Mouse (Mus musculus): ENCODE data around the gene Ankrd6. TPM values are rescaled to one million over a fixed set of nuclear protein-coding genes. Genes with fewer than 3 reads are reported as not detected.
A peak's percentile ranks its signal among the peaks of the same experiment; 100 is the strongest.

Ankrd6 gene
- total and polyA plus RNA-seq, 2 experiments from 2014 or later, result 2.3 to 20.0 TPM

- no peaks in the 10 kb centered on the region for H3K36me3 ChIP-seq (replicated peaks; ENCODE audit: control insufficient read depth, insufficient read depth, low read length)
- H3K9me3 ChIP-seq (replicated peaks; ENCODE audit: control insufficient read depth, low read length), result no peaks in the 10 kb centered on the region
- peak overlapping the region; percentile 18; the same call in 1 of the 2 replicates for H3K4me2 ChIP-seq (ENCODE audit: low read depth, low read length)
- peaks cover 11% of the 10 kb centered on the region for H3K27me3 ChIP-seq (ENCODE audit: control insufficient read depth, insufficient read depth, low read length)
- 19% methylated on average over 4 of the region's 4 CpGs for WGBS
- peaks cover 12% of the 10 kb centered on the region; the same call in 1 of the 2 replicates for H3K4me1 ChIP-seq (ENCODE audit: control insufficient read depth, insufficient read depth)
- no peak for TF ChIP-seq EP300 (IDR thresholded peaks at IDR 0.05; ENCODE audit: low read depth)
- TF ChIP-seq CTCF (IDR thresholded peaks at IDR 0.05; ENCODE audit: low read depth), result no peak
- peak; percentile 40; the same call in 1 of the 2 replicates for ATAC-seq (ENCODE audit: insufficient read depth, low read depth)
- H3K27ac ChIP-seq (ENCODE audit: low read depth), result no peak overlapping the region
- no peak overlapping the region for H3K9ac ChIP-seq (replicated peaks; ENCODE audit: low read depth, low read length)
- H3K4me3 ChIP-seq (ENCODE audit: low read depth, low read length), result no peak overlapping the region
- peak; percentile 46 for DNase-seq (ENCODE audit: low spot score)
Measured at GRCm38 (mm10) chr4:32947631-32948030, 3.0 kb downstream of the Ankrd6 start.

- no peak overlapping the region for H3K27ac ChIP-seq (ENCODE audit: low read depth)
- no peak overlapping the region for H3K4me3 ChIP-seq (ENCODE audit: low read depth, low read length)
- H3K9me3 ChIP-seq (replicated peaks; ENCODE audit: control insufficient read depth, low read length), result no peaks in the 10 kb centered on the region
- H3K4me2 ChIP-seq (ENCODE audit: low read depth, low read length), result no peak overlapping the region
- no peaks in the 10 kb centered on the region for H3K27me3 ChIP-seq (ENCODE audit: control insufficient read depth, insufficient read depth, low read length)
- no peaks in the 10 kb centered on the region for H3K36me3 ChIP-seq (replicated peaks; ENCODE audit: control insufficient read depth, insufficient read depth, low read length)
- DNase-seq (ENCODE audit: low spot score), result no peak
- 74% methylated on average over 4 of the region's 4 CpGs for WGBS
- peaks cover 10% of the 10 kb centered on the region for H3K4me1 ChIP-seq (ENCODE audit: control insufficient read depth, insufficient read depth)
- ATAC-seq (ENCODE audit: insufficient read depth, low read depth), result no peak
- TF ChIP-seq CTCF (IDR thresholded peaks at IDR 0.05; ENCODE audit: low read depth) (no peak), EP300 (IDR thresholded peaks at IDR 0.05; ENCODE audit: low read depth) (no peak)
- H3K9ac ChIP-seq (replicated peaks; ENCODE audit: low read depth, low read length), result no peak overlapping the region
Measured at GRCm38 (mm10) chr4:32940984-32941383, 9.7 kb downstream of the Ankrd6 start.

DNA sequence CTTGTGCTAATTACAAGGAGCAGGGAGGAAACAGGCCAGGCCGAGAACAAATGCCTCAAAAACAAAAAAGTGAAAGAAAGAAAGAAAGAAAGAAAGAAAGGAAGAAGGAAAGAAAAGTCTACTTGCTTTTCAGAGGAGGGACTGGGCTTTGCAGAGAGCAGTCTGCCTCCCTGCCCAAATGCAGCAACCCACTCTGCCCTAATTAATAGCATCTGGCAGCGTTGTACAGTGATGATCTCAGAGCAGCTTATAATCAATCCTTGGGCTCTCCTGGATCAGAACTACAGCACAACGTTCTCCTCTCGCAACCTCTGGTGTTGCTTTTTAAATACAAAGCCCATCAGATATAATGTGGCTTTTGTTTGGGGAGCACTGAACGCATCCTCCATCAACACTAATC, 10.7 kb downstream of the Ankrd6 start:
- TF ChIP-seq EP300 (IDR thresholded peaks at IDR 0.05; ENCODE audit: low read depth), result no peak
- TF ChIP-seq CTCF (IDR thresholded peaks at IDR 0.05; ENCODE audit: low read depth), result no peak
- no peak overlapping the region for H3K4me2 ChIP-seq (ENCODE audit: low read depth, low read length)
- WGBS, result 80% methylated on average over 5 of the region's 5 CpGs
- H3K36me3 ChIP-seq (replicated peaks; ENCODE audit: control insufficient read depth, insufficient read depth, low read length), result no peaks in the 10 kb centered on the region
- ATAC-seq (ENCODE audit: insufficient read depth, low read depth), result no peak
- H3K9me3 ChIP-seq (replicated peaks; ENCODE audit: control insufficient read depth, low read length), result no peaks in the 10 kb centered on the region
- no peak overlapping the region for H3K27ac ChIP-seq (ENCODE audit: low read depth)
- no peak overlapping the region for H3K9ac ChIP-seq (replicated peaks; ENCODE audit: low read depth, low read length)
- DNase-seq (ENCODE audit: low spot score), result no peak
- no peak overlapping the region for H3K4me3 ChIP-seq (ENCODE audit: low read depth, low read length)
- H3K4me1 ChIP-seq (ENCODE audit: control insufficient read depth, insufficient read depth), result peaks cover 10% of the 10 kb centered on the region
- no peaks in the 10 kb centered on the region for H3K27me3 ChIP-seq (ENCODE audit: control insufficient read depth, insufficient read depth, low read length)

DNA sequence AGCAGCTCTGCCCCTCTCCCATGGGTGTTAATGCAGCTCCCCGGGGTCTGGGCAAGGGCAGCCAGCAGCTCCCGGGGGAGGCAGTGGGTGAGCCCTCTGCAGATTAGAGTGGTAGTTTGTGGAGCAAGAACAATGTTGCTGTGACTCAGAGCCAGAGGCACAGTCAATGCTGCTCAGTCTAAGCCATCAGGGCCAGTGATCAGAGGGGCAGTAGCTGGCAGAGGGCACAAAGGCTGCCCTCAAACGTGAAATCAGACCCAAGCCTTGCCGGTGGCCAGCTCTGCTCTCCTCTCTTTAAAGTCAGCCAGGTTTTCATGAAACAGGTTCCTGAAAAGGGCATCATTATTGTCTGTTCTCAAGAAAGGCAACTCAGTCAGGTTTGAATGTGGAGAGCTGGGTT, 11.1 kb downstream of the Ankrd6 start:
- TF ChIP-seq CTCF (IDR thresholded peaks at IDR 0.05; ENCODE audit: low read depth) (no peak), EP300 (IDR thresholded peaks at IDR 0.05; ENCODE audit: low read depth) (no peak)
- no peak overlapping the region for H3K4me3 ChIP-seq (ENCODE audit: low read depth, low read length)
- H3K9me3 ChIP-seq (replicated peaks; ENCODE audit: control insufficient read depth, low read length), result no peaks in the 10 kb centered on the region
- no peaks in the 10 kb centered on the region for H3K36me3 ChIP-seq (replicated peaks; ENCODE audit: control insufficient read depth, insufficient read depth, low read length)
- no peak for DNase-seq (ENCODE audit: low spot score)
- H3K27ac ChIP-seq (ENCODE audit: low read depth), result no peak overlapping the region
- no peak for ATAC-seq (ENCODE audit: insufficient read depth, low read depth)
- H3K4me2 ChIP-seq (ENCODE audit: low read depth, low read length), result no peak overlapping the region
- H3K9ac ChIP-seq (replicated peaks; ENCODE audit: low read depth, low read length), result no peak overlapping the region
- peaks cover 10% of the 10 kb centered on the region for H3K4me1 ChIP-seq (ENCODE audit: control insufficient read depth, insufficient read depth)
- 55% methylated on average over 4 of the region's 4 CpGs for WGBS
- no peaks in the 10 kb centered on the region for H3K27me3 ChIP-seq (ENCODE audit: control insufficient read depth, insufficient read depth, low read length)

DNA sequence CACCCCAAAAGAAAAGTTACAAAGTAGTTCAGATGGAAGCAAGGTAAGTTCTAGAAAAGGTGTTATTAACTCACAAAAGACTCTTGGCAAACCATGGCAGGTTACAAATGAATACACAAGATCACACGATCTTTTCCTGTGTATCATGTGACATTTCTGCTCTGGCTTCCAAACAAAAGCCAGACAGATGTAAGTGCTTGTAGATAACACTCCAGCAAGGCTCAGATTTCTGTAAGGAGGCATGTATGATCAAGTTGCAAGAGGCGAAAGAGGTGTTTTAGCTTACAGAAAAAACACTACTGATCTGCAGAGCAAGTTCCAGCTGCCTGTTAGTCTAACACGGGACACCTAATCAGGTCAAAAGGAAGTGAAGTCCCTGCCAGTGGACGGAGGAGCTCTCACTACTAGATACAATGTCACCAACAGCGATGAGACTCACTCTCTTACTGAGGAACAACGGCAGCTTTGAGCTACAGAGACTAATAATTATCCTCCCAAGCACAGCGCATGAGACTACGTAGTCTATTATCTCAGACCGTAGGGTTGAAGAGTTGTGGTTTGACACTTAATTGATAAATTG, 13.8 kb downstream of the Ankrd6 start:
- no peak; the same call in 1 of the 2 replicates for ATAC-seq (ENCODE audit: insufficient read depth, low read depth)

GRCm38 (mm10) chr4:32932056-32932455, 18.6 kb downstream of the Ankrd6 start:
- DNase-seq (ENCODE audit: low spot score) (no peak), ATAC-seq (ENCODE audit: insufficient read depth, low read depth) (no peak)
- WGBS, result 59% methylated on average over 9 of the region's 9 CpGs
- Histone ChIP-seq H3K36me3 (replicated peaks; ENCODE audit: control insufficient read depth, insufficient read depth, low read length) (no peaks in the 10 kb centered on the region), H3K27ac (ENCODE audit: low read depth) (no peak overlapping the region), H3K9ac (replicated peaks; ENCODE audit: low read depth, low read length) (no peak overlapping the region), H3K9me3 (replicated peaks; ENCODE audit: control insufficient read depth, low read length) (no peaks in the 10 kb centered on the region), H3K4me1 (ENCODE audit: control insufficient read depth, insufficient read depth) (peaks cover 6% of the 10 kb centered on the region), H3K27me3 (ENCODE audit: control insufficient read depth, insufficient read depth, low read length) (no peaks in the 10 kb centered on the region), H3K4me3 (ENCODE audit: low read depth, low read length) (no peak overlapping the region), H3K4me2 (ENCODE audit: low read depth, low read length) (no peak overlapping the region)
- TF ChIP-seq EP300 (IDR thresholded peaks at IDR 0.05; ENCODE audit: low read depth) (no peak), CTCF (IDR thresholded peaks at IDR 0.05; ENCODE audit: low read depth) (no peak)

More for the DNA sequence above, 13.8 kb downstream of the Ankrd6 start:
- H3K36me3 ChIP-seq (replicated peaks; ENCODE audit: control insufficient read depth, insufficient read depth, low read length), result no peaks in the 10 kb centered on the region
- H3K27ac ChIP-seq (ENCODE audit: low read depth), result peak overlapping the region; percentile 38; the same call in 1 of the 2 replicates
- peaks cover 10% of the 10 kb centered on the region for H3K4me1 ChIP-seq (ENCODE audit: control insufficient read depth, insufficient read depth)
- peak overlapping the region; percentile 16; the same call in 1 of the 2 replicates for H3K9ac ChIP-seq (replicated peaks; ENCODE audit: low read depth, low read length)
- DNase-seq (ENCODE audit: low spot score), result peak; percentile 25
- 0 out of 2 replicates have a peak overlapping the region, but pooled peaks have one; percentile 9 for H3K4me3 ChIP-seq (ENCODE audit: low read depth, low read length)
- WGBS, result 7% methylated on average over 9 of the region's 9 CpGs
- no peaks in the 10 kb centered on the region for H3K9me3 ChIP-seq (replicated peaks; ENCODE audit: control insufficient read depth, low read length)
- TF ChIP-seq CTCF (IDR thresholded peaks at IDR 0.05; ENCODE audit: low read depth), result no peak
- no peak for TF ChIP-seq EP300 (IDR thresholded peaks at IDR 0.05; ENCODE audit: low read depth)
- H3K4me2 ChIP-seq (ENCODE audit: low read depth, low read length), result peak overlapping the region; percentile 48
- H3K27me3 ChIP-seq (ENCODE audit: control insufficient read depth, insufficient read depth, low read length), result no peaks in the 10 kb centered on the region

Measured in heart, postnatal 0 days (tissue).